Mouse (Mus musculus) midbrain, postnatal 0 days (tissue): ENCODE data around the gene Atp1a4. TPM values are rescaled to one million over a fixed set of nuclear protein-coding genes. Genes with fewer than 3 reads are reported as not detected.
A peak's percentile ranks its signal among the peaks of the same experiment; 100 is the strongest.

Experiments used
- ATAC-seq: fragments of 200-750 bp; cut with Nextera tagmentation; 2 replicates; pipeline ENCODE4 v1.8.0; 2017; ENCODE audit warnings: moderate number of reproducible peaks, mild to moderate bottlenecking, moderate TSS enrichment, moderate library complexity; ENCODE audit not compliant: low FRiP score
- DNase-seq: peaks from one replicate; pipeline ENCODE4 v3.0.0-alpha.2; 2015; ENCODE audit warnings: low spot score
- H3K27ac ChIP-seq: fragments of 300-500 bp; sonication (generic); 2 replicates; pipeline ENCODE4 v1.5.1; 2014; ENCODE audit warnings: low read depth, mild to moderate bottlenecking, low read length, mixed read lengths
- H3K27me3 ChIP-seq: fragments of 300-500 bp; sonication (generic); 2 replicates; pipeline ENCODE4 v1.6.1; 2014; ENCODE audit warnings: low read length, control low read depth, mixed read lengths; ENCODE audit not compliant: insufficient read depth
- H3K36me3 ChIP-seq: fragments of 300-500 bp; sonication (generic); 2 replicates; pipeline ENCODE4 v1.6.1; 2014; ENCODE audit warnings: low read length, control low read depth, mixed read lengths; ENCODE audit not compliant: insufficient read depth
- H3K4me1 ChIP-seq: fragments of 300-500 bp; sonication (generic); 2 replicates; pipeline ENCODE4 v1.6.1; 2014; ENCODE audit warnings: mild to moderate bottlenecking, control low read depth, antibody characterized with exemption, low read length, mixed read lengths; ENCODE audit not compliant: insufficient read depth
- H3K4me2 ChIP-seq: fragments of 300-500 bp; sonication (generic); 2 replicates; pipeline ENCODE4 v1.6.1; 2014; ENCODE audit warnings: low read depth, mild to moderate bottlenecking, low read length, mixed read lengths; ENCODE audit not compliant: poor library complexity, severe bottlenecking
- H3K4me3 ChIP-seq: fragments of 300-500 bp; sonication (generic); 2 replicates; pipeline ENCODE4 v1.5.1; 2014; ENCODE audit warnings: low read depth, mild to moderate bottlenecking, low read length, moderate library complexity
- H3K9ac ChIP-seq: fragments of 300-500 bp; sonication (generic); replicated peaks from 2 replicates; pipeline ENCODE4 v1.6.1; 2014; ENCODE audit warnings: mild to moderate bottlenecking, low read length, moderate library complexity, mixed read lengths; ENCODE audit not compliant: poor library complexity, severe bottlenecking
- H3K9me3 ChIP-seq: fragments of 300-500 bp; sonication (generic); 2 replicates; pipeline ENCODE4 v1.6.1; 2016; ENCODE audit warnings: low read length, control low read depth
- CTCF ChIP-seq: IDR thresholded peaks from 2 replicates; pipeline ENCODE4 v1.5.1; 2016; ENCODE audit warnings: antibody characterized with exemption, mild to moderate bottlenecking
- WGBS: fragments of 180-500 bp; shearing (Covaris S2); extraction: QIAGEN DNeasy Blood & Tissue Kit; methylation state at CpG from one replicate; pipeline ENCODE4 v1.1.7; 2014; 5-methylcytosine and 5-hydroxymethylcytosine counted together
- polyA plus RNA-seq: library from polyadenylated mRNA; unstranded; fragments of >200 nt; fragmentation: Nextera tagmentation; extraction: Ambion mirVana; gene quantifications from 2 replicates; pipeline ENCODE4 v1.2.1, GENCODE M21; 2015
- total RNA-seq: library from RNA; depleted of rRNA; stranded (reverse); fragments of >200 nt; gene quantifications from 2 replicates; pipeline ENCODE4 v1.2.3, GENCODE M21; 2014

Atp1a4 gene
- total and polyA plus RNA-seq, 2 experiments from 2014 or later = 0.05 TPM; not detected in 1

DNA sequence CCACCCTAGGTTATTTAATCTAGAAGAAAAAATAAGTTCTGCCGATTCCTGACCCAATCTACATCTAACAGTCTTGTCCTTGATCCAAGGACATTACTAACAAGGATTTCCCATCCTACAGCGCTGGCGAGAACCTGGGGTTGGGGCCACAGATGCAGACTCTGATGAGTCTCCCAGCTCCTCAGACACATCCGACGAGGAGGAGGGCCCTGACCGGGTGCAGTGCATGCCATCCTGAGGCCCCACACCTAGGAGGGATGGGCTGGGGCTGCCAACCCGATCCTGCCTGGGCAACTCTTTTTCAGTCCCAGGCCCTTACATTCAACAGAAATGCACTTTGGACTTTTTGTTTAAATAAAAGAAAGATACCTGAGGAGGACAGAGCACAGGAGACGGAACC, 63.8 kb downstream of the Atp1a4 start:
- Histone ChIP-seq H3K27ac (no peak overlapping the region), H3K9ac (no peak overlapping the region), H3K4me1 (no peaks in the 10 kb centered on the region), H3K4me2 (no peak overlapping the region), H3K9me3 (no peaks in the 10 kb centered on the region), H3K27me3 (no peaks in the 10 kb centered on the region), H3K4me3 (no peak overlapping the region), H3K36me3 (peaks cover 55% of the 10 kb centered on the region)
- TF ChIP-seq CTCF = no peak
- ATAC-seq (no peak), DNase-seq (no peak)
- 76% methylated on average over 8 of the region's 8 CpGs for WGBS

DNA sequence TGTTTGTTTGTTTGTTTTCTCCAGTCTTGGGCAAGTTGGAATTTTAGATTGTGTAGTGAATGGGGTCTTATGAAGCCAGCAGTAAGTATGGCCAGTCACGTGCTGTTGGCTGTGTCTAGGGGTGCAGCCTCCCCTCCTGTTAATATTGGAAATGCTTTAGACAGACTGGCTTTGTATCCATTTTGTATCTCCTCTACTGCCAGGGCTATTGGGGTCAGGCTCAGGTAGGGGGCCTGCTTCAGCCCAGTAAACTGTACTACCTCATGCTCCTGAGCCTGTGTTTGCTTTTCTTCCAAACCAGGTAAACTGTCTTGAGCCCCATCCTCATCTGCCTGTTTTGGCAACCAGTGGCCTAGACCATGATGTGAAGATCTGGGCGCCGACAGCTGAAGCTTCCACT, 66.0 kb downstream of the Atp1a4 start:
- Histone ChIP-seq H3K4me2 (no peak overlapping the region), H3K9ac (no peak overlapping the region), H3K27me3 (no peaks in the 10 kb centered on the region), H3K9me3 (no peaks in the 10 kb centered on the region), H3K27ac (no peak overlapping the region), H3K36me3 (peaks cover 50% of the 10 kb centered on the region), H3K4me3 (no peak overlapping the region), H3K4me1 (no peaks in the 10 kb centered on the region)
- 96% methylated on average over 3 of the region's 3 CpGs for WGBS
- TF ChIP-seq CTCF = no peak
- DNase-seq = no peak
- ATAC-seq = no peak

DNA sequence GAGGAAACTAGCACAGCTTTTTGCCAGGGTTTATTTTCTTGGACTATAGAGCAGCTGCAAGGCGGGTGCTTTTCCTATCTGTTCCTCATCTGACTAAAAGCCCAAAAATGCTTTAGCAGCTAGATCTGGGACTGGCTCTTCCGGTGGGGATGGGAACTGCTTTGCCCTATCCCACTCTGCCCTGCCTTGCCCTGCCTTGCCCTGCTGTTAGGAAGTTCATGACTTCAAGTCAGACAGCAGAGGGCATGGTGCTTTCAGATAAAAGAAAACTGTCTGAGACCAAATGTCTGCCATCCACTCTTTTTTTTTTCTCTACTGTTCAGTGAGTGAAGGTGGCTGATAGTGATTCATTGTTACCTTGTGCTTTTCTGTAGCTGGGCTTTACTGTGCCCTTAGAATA, 66.6 kb downstream of the Atp1a4 start:
- ATAC-seq (no peak), DNase-seq (no peak)
- WGBS = 85% methylated on average over 2 of the region's 2 CpGs
- Histone ChIP-seq H3K36me3 (peaks cover 50% of the 10 kb centered on the region), H3K27me3 (no peaks in the 10 kb centered on the region), H3K4me2 (no peak overlapping the region), H3K4me1 (no peaks in the 10 kb centered on the region), H3K9me3 (no peaks in the 10 kb centered on the region), H3K27ac (0 out of 2 replicates have a peak overlapping the region, but pooled peaks have one; percentile 12), H3K4me3 (no peak overlapping the region), H3K9ac (0 out of 2 replicates have a peak overlapping the region, but pooled peaks have one; percentile 4)
- peak; percentile 43 for TF ChIP-seq CTCF

DNA sequence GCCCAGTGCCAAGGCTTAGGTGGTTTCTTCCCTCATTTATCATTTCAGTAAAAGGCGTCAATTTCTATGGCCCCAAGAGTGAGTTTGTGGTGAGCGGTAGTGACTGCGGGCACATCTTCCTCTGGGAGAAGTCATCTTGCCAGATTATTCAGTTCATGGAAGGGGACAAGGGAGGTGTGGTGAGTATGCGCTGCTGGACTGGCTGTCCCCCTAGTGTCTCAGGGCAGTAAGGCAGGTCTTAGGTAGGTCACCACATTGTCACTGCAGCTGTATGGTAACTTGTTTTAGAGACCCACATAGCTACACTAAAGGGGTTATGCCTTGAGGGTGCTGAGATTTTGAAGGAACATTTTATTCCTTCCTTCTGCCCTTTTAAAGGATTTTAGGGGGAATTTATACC, 69.3 kb downstream of the Atp1a4 start:
- Histone ChIP-seq H3K36me3 (peaks cover 34% of the 10 kb centered on the region), H3K4me3 (no peak overlapping the region), H3K27me3 (no peaks in the 10 kb centered on the region), H3K4me2 (no peak overlapping the region), H3K27ac (no peak overlapping the region), H3K4me1 (no peaks in the 10 kb centered on the region), H3K9me3 (no peaks in the 10 kb centered on the region), H3K9ac (no peak overlapping the region)
- ATAC-seq = no peak
- no peak for DNase-seq
- WGBS = 55% methylated on average over 4 of the region's 4 CpGs
- TF ChIP-seq CTCF = peak; percentile 65

DNA sequence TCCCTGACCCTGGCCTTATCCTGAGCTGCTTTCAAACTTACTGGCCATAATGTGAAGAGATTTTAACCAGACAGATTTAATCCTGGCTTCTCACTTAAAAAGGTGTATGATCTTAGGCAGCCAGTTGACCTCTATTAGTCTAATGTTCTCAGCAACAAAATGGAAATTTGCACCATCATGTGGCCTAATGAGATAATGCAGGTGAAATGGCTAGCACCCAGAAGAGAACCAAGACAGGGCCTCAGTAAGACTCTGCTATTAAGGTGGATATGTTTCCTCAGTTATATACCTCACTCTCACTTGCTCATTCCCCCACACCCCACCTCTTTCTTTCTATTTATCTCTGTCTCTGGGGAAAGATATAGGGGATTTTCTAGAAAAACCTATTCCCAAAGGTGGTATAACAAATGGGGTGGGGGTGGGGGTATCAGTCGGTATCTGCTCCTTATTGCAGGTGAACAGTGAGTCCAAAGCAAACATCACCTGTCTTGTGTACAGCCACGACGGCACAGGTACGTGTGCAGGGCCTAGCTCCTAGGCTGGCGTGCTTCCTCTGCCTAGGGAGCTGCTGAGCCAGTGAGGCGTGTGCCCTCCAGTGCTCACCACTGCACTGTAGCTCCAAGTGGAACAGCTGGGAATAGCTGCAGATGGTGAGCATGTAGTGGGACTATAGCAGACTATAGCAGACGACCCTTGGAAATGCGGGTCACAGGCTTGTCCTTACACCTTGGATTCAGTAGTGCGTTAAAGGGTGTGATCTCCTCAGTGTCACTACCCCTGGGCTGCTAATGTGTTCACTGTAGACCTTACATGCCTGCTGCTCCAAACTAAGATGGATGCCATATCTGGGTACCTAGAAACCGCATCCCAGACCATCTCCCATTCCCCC, 71.6 kb downstream of the Atp1a4 start:
- H3K4me1 ChIP-seq = no peaks in the 10 kb centered on the region
- no peak overlapping the region for H3K4me3 ChIP-seq
- H3K27ac ChIP-seq = no peak overlapping the region; the same call in 1 of the 2 replicates
- 91% methylated on average over 10 of the region's 10 CpGs for WGBS
- ATAC-seq (peak; percentile 45; the same call in 1 of the 2 replicates), DNase-seq (peak; percentile 40)
- H3K36me3 ChIP-seq = peaks cover 24% of the 10 kb centered on the region
- no peak overlapping the region for H3K4me2 ChIP-seq
- no peaks in the 10 kb centered on the region for H3K27me3 ChIP-seq
- H3K9ac ChIP-seq = no peak overlapping the region
- peak; percentile 59 for TF ChIP-seq CTCF
- H3K9me3 ChIP-seq = no peaks in the 10 kb centered on the region

DNA sequence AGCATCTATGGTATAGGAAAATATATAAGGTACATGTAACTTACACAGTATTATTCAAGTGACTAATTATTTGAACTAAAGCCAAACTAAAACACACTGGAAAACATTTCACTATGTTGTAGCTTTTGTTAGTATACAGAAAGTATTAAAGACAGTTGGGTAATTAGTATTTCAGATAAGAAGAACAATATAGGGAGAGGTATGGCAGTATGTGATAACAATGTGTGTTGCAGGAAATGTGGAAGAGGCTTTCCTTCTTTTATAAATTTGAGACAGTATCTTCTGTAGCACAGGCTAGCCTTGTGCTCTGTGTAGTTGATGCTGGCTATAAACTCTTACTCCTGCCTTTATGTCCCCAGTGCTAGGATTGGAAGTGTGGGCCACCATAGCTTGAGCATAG, 74.3 kb downstream of the Atp1a4 start:
- Histone ChIP-seq H3K9me3 (no peaks in the 10 kb centered on the region), H3K4me1 (no peaks in the 10 kb centered on the region), H3K9ac (no peak overlapping the region), H3K4me3 (no peak overlapping the region), H3K36me3 (peaks cover 28% of the 10 kb centered on the region), H3K4me2 (no peak overlapping the region), H3K27ac (no peak overlapping the region), H3K27me3 (no peaks in the 10 kb centered on the region)
- TF ChIP-seq CTCF = no peak
- DNase-seq (no peak), ATAC-seq (no peak)
